Mouse (Mus musculus) embryonic fibroblast, embryonic 13.5 days (primary cell): Measurements from ENCODE around the gene A630001G21Rik. TPM values are rescaled to one million over a fixed set of nuclear protein-coding genes. Genes with fewer than 3 reads are reported as not detected.

ENCODE experiments used
- H3K27ac ChIP-seq: 2 replicates; pipeline ENCODE4 v1.5.1; 2012; ENCODE audit warnings: low read length, control low read depth, inconsistent platforms; ENCODE audit not compliant: insufficient read depth
- H3K4me1 ChIP-seq: 2 replicates; pipeline ENCODE4 v1.6.1; 2011; ENCODE audit warnings: low read length; ENCODE audit not compliant: control insufficient read depth, insufficient read depth
- H3K4me3 ChIP-seq: 2 replicates; pipeline ENCODE4 v1.5.1; 2011; ENCODE audit warnings: mild to moderate bottlenecking, control low read depth, low read length; ENCODE audit not compliant: insufficient read depth
- CTCF ChIP-seq: IDR thresholded peaks from 2 replicates; pipeline ENCODE4 v1.5.1; 2011; ENCODE audit warnings: mild to moderate bottlenecking, control low read depth, low read length, moderate library complexity, borderline replicate concordance; ENCODE audit not compliant: insufficient read depth
- POLR2A ChIP-seq: IDR thresholded peaks from 2 replicates; pipeline ENCODE4 v1.6.1; 2011; ENCODE audit warnings: low read depth, mild to moderate bottlenecking, control low read depth, low read length, moderate library complexity
- polyA plus RNA-seq: library from polyadenylated mRNA; stranded (reverse); fragments of >200 nt; gene quantifications from 2 replicates; pipeline ENCODE4 v1.2.4, GENCODE M21; 2011; ENCODE audit warnings: low read depth; ENCODE audit not compliant: missing spikeins, insufficient read length

Gene A630001G21Rik
- polyA plus RNA-seq, 1 experiment: 3.5 TPM

GRCm38 (mm10) chr1:85776154-85776553, 2.3 kb downstream of the A630001G21Rik start:
- Histone ChIP-seq H3K27ac (no peak overlapping the region), H3K4me1 (no peaks in the 10 kb centered on the region), H3K4me3 (no peak overlapping the region)
- TF ChIP-seq POLR2A (no peak), CTCF (no peak)

GRCm38 (mm10) chr1:85775136-85775535, 3.3 kb downstream of the A630001G21Rik start:
- Histone ChIP-seq H3K4me1 (no peaks in the 10 kb centered on the region), H3K27ac (no peak overlapping the region), H3K4me3 (no peak overlapping the region)
- no peak for TF ChIP-seq CTCF
- TF ChIP-seq POLR2A: no peak

GRCm38 (mm10) chr1:85771976-85772375, 6.5 kb downstream of the A630001G21Rik start:
- Histone ChIP-seq H3K4me1 (no peaks in the 10 kb centered on the region), H3K27ac (no peak overlapping the region), H3K4me3 (no peak overlapping the region)
- TF ChIP-seq CTCF (no peak), POLR2A (no peak)

GRCm38 (mm10) chr1:85767754-85768153, 10.7 kb downstream of the A630001G21Rik start:
- TF ChIP-seq POLR2A: no peak
- TF ChIP-seq CTCF: no peak
- Histone ChIP-seq H3K4me3 (no peak overlapping the region), H3K27ac (no peak overlapping the region), H3K4me1 (no peaks in the 10 kb centered on the region)

- TF ChIP-seq CTCF (no peak), POLR2A (no peak)
- Histone ChIP-seq H3K4me3 (no peak overlapping the region), H3K4me1 (no peaks in the 10 kb centered on the region), H3K27ac (no peak overlapping the region)
Observed at GRCm38 (mm10) chr1:85766120-85766519, 12.3 kb downstream of the A630001G21Rik start.

GRCm38 (mm10) chr1:85764291-85764690, 14.2 kb downstream of the A630001G21Rik start:
- Histone ChIP-seq H3K27ac (no peak overlapping the region), H3K4me3 (no peak overlapping the region), H3K4me1 (no peaks in the 10 kb centered on the region)
- TF ChIP-seq POLR2A (no peak), CTCF (no peak)

GRCm38 (mm10) chr1:85763386-85763785, 15.1 kb downstream of the A630001G21Rik start:
- no peak overlapping the region for H3K27ac ChIP-seq
- no peaks in the 10 kb centered on the region for H3K4me1 ChIP-seq
- no peak overlapping the region for H3K4me3 ChIP-seq
- TF ChIP-seq CTCF: no peak
- no peak for TF ChIP-seq POLR2A

GRCm38 (mm10) chr1:85761665-85762064, 16.8 kb downstream of the A630001G21Rik start:
- TF ChIP-seq CTCF (no peak), POLR2A (no peak)
- H3K4me1 ChIP-seq: no peaks in the 10 kb centered on the region
- H3K27ac ChIP-seq: no peak overlapping the region
- H3K4me3 ChIP-seq: no peak overlapping the region

- Histone ChIP-seq H3K27ac (no peak overlapping the region), H3K4me3 (no peak overlapping the region), H3K4me1 (no peaks in the 10 kb centered on the region)
- no peak for TF ChIP-seq CTCF
- TF ChIP-seq POLR2A: no peak
Observed at GRCm38 (mm10) chr1:85758969-85759293, 19.5 kb downstream of the A630001G21Rik start.

- H3K4me1 ChIP-seq: no peaks in the 10 kb centered on the region
- no peak for TF ChIP-seq CTCF
- no peak for TF ChIP-seq POLR2A
- H3K4me3 ChIP-seq: no peak overlapping the region
- no peak overlapping the region for H3K27ac ChIP-seq
Observed at GRCm38 (mm10) chr1:85758231-85758968, 20.0 kb downstream of the A630001G21Rik start.
